Mouse (Mus musculus) kidney, postnatal 0 days (tissue): ENCODE measurements around the gene Enho. TPM values are rescaled to one million over a fixed set of nuclear protein-coding genes. Genes with fewer than 3 reads are reported as not detected.

ENCODE experiments used
- ATAC-seq: fragments of 200-750 bp; cut with Nextera tagmentation; replicated peaks from 2 replicates; pipeline ENCODE4 v1.8.0; 2017; ENCODE audit warnings: low read depth, moderate number of reproducible peaks, moderate TSS enrichment, moderate library complexity; ENCODE audit not compliant: low FRiP score
- DNase-seq: peaks from one replicate; pipeline ENCODE4 v3.0.0-alpha.2; 2016; ENCODE audit warnings: low spot score
- H3K27ac ChIP-seq: fragments of 300-500 bp; sonication (generic); 2 replicates; pipeline ENCODE4 v1.5.1; 2014; ENCODE audit warnings: mild to moderate bottlenecking
- H3K27me3 ChIP-seq: fragments of 300-500 bp; sonication (generic); 2 replicates; pipeline ENCODE4 v1.6.1; 2014; ENCODE audit warnings: low read length, mixed read lengths; ENCODE audit not compliant: insufficient read depth
- H3K36me3 ChIP-seq: fragments of 300-500 bp; sonication (generic); 2 replicates; pipeline ENCODE4 v1.6.1; 2014; ENCODE audit warnings: low read length, mixed read lengths; ENCODE audit not compliant: insufficient read depth
- H3K4me1 ChIP-seq: fragments of 300-500 bp; sonication (generic); replicated peaks from 2 replicates; pipeline ENCODE4 v1.6.1; 2014; ENCODE audit warnings: antibody characterized with exemption, low read length, mixed read lengths; ENCODE audit not compliant: insufficient read depth
- H3K4me2 ChIP-seq: fragments of 300-500 bp; sonication (generic); 2 replicates; pipeline ENCODE4 v1.6.1; 2014; ENCODE audit warnings: mild to moderate bottlenecking, low read length, moderate library complexity, mixed read lengths
- H3K4me3 ChIP-seq: fragments of 300-500 bp; sonication (generic); replicated peaks from 2 replicates; pipeline ENCODE4 v1.5.1; 2014; ENCODE audit warnings: low read depth, low read length
- H3K9ac ChIP-seq: fragments of 300-500 bp; sonication (generic); 2 replicates; pipeline ENCODE4 v1.6.1; 2014; ENCODE audit warnings: low read depth, low read length
- H3K9me3 ChIP-seq: fragments of 300-500 bp; sonication (generic); replicated peaks from 2 replicates; pipeline ENCODE4 v1.6.1; 2016; ENCODE audit warnings: low read length, inconsistent platforms, mixed read lengths
- CTCF ChIP-seq: IDR thresholded peaks from 2 replicates; pipeline ENCODE4 v1.5.1; 2016; ENCODE audit warnings: antibody characterized with exemption, low read depth, mild to moderate bottlenecking, moderate library complexity
- WGBS: fragments of 180-500 bp; shearing (Covaris S2); extraction: QIAGEN DNeasy Blood & Tissue Kit; methylation state at CpG from one replicate; pipeline ENCODE4 v1.1.7; 2014; 5-methylcytosine and 5-hydroxymethylcytosine counted together
- polyA plus RNA-seq: library from polyadenylated mRNA; unstranded; fragments of >200 nt; fragmentation: Nextera tagmentation; extraction: Ambion mirVana; gene quantifications from 2 replicates; pipeline ENCODE4 v1.2.1, GENCODE M21; 2015

The Enho gene
- polyA plus RNA-seq, 1 experiment from 2014 or later = 23.9 TPM

GRCm38 (mm10) chr4:41676248-41677005 lies 36.3 kb upstream of the Enho start:
- Histone ChIP-seq H3K4me3 (no peak overlapping the region), H3K9me3 (no peaks in the 10 kb centered on the region), H3K27ac (peak overlapping the region; percentile 40; the same call in 1 of the 2 replicates), H3K36me3 (no peaks in the 10 kb centered on the region), H3K4me1 (peaks cover 41% of the 10 kb centered on the region), H3K9ac (no peak overlapping the region), H3K4me2 (no peak overlapping the region), H3K27me3 (no peaks in the 10 kb centered on the region; the same call in 1 of the 2 replicates)
- peak; percentile 77; the same call in 1 of the 2 replicates for ATAC-seq
- WGBS = 56% methylated on average over 17 of the region's 17 CpGs
- no peak for DNase-seq
- no peak for TF ChIP-seq CTCF

- no peaks in the 10 kb centered on the region for H3K9me3 ChIP-seq
- no peak overlapping the region for H3K4me2 ChIP-seq
- H3K27ac ChIP-seq = no peak overlapping the region
- WGBS = 64% methylated on average over 19 of the region's 19 CpGs
- H3K27me3 ChIP-seq = no peaks in the 10 kb centered on the region
- H3K36me3 ChIP-seq = no peaks in the 10 kb centered on the region
- H3K4me1 ChIP-seq = peaks cover 26% of the 10 kb centered on the region
- DNase-seq (no peak), ATAC-seq (no peak)
- no peak overlapping the region for H3K9ac ChIP-seq
- no peak for TF ChIP-seq CTCF
- no peak overlapping the region for H3K4me3 ChIP-seq
Measured at GRCm38 (mm10) chr4:41673186-41673585, 33.1 kb upstream of the Enho start.

- Histone ChIP-seq H3K4me1 (peaks cover 26% of the 10 kb centered on the region), H3K4me2 (no peak overlapping the region), H3K9me3 (no peaks in the 10 kb centered on the region), H3K36me3 (no peaks in the 10 kb centered on the region), H3K27me3 (no peaks in the 10 kb centered on the region), H3K9ac (no peak overlapping the region), H3K4me3 (no peak overlapping the region), H3K27ac (no peak overlapping the region)
- ATAC-seq = no peak
- DNase-seq = peak; percentile 35
- no peak for TF ChIP-seq CTCF
- WGBS = 33% methylated on average over 8 of the region's 8 CpGs
Measured at GRCm38 (mm10) chr4:41672522-41672963, 32.4 kb upstream of the Enho start.

- WGBS = 7% methylated on average over 8 of the region's 8 CpGs
- H3K4me3 ChIP-seq = no peak overlapping the region
- H3K4me2 ChIP-seq = no peak overlapping the region
- no peaks in the 10 kb centered on the region for H3K9me3 ChIP-seq
- TF ChIP-seq CTCF = no peak
- ATAC-seq (no peak), DNase-seq (no peak)
- no peak overlapping the region; the same call in 1 of the 2 replicates for H3K9ac ChIP-seq
- peaks cover 25% of the 10 kb centered on the region for H3K4me1 ChIP-seq
- H3K27me3 ChIP-seq = no peaks in the 10 kb centered on the region
- no peak overlapping the region for H3K27ac ChIP-seq
- no peaks in the 10 kb centered on the region for H3K36me3 ChIP-seq
Measured at GRCm38 (mm10) chr4:41671963-41672480, 31.9 kb upstream of the Enho start.

GRCm38 (mm10) chr4:41671500-41671899 lies 31.4 kb upstream of the Enho start:
- Histone ChIP-seq H3K9me3 (no peaks in the 10 kb centered on the region), H3K27me3 (no peaks in the 10 kb centered on the region), H3K4me3 (no peak overlapping the region), H3K9ac (no peak overlapping the region; the same call in 1 of the 2 replicates), H3K4me2 (no peak overlapping the region), H3K4me1 (peaks cover 24% of the 10 kb centered on the region), H3K36me3 (no peaks in the 10 kb centered on the region), H3K27ac (no peak overlapping the region)
- no peak for ATAC-seq
- 22% methylated on average over 5 of the region's 5 CpGs for WGBS
- no peak for DNase-seq
- no peak for TF ChIP-seq CTCF

- Histone ChIP-seq H3K4me2 (no peak overlapping the region), H3K9me3 (no peaks in the 10 kb centered on the region), H3K27me3 (no peaks in the 10 kb centered on the region), H3K4me1 (peaks cover 18% of the 10 kb centered on the region; the same call in 1 of the 2 replicates), H3K27ac (no peak overlapping the region), H3K9ac (no peak overlapping the region), H3K4me3 (no peak overlapping the region), H3K36me3 (no peaks in the 10 kb centered on the region)
- TF ChIP-seq CTCF = no peak
- DNase-seq = no peak
- no peak for ATAC-seq
- WGBS = 91% methylated on average over 18 of the region's 18 CpGs
Measured at GRCm38 (mm10) chr4:41670836-41671235, 30.7 kb upstream of the Enho start.
